Mouse (Mus musculus) CH12.LX (cell line): ENCODE measurements around the gene Cdh23. TPM values are rescaled to one million over a fixed set of nuclear protein-coding genes. Genes with fewer than 3 reads are reported as not detected.

Experiments
- DNase-seq: peaks from one replicate; pipeline ENCODE4 v3.0.0-alpha.2; 2013; ENCODE audit errors: extremely low read depth
- H3K27ac ChIP-seq: 2 replicates; pipeline ENCODE4 v1.5.1; 2012; ENCODE audit warnings: low read depth, mild to moderate bottlenecking, control low read depth, moderate library complexity; ENCODE audit not compliant: insufficient read depth
- H3K27me3 ChIP-seq: replicated peaks from 2 replicates; pipeline ENCODE3; 2012; ENCODE audit warnings: inconsistent platforms
- H3K36me3 ChIP-seq, 2 experiments: replicated peaks in 1 of 2; 2 replicates each; pipeline versions ENCODE3 to v1.6.1; 2012; ENCODE audit warnings: inconsistent platforms in 1 of 2, low read length in 1 of 2, mild to moderate bottlenecking in 1 of 2, mixed read lengths in 1 of 2, moderate library complexity in 1 of 2; ENCODE audit not compliant: control insufficient read depth in 1 of 2, insufficient read depth in 1 of 2
- H3K4me1 ChIP-seq, 2 experiments: 2 replicates each; pipeline ENCODE4 v1.6.1; 2012; ENCODE audit warnings: inconsistent platforms in 1 of 2, moderate library complexity in 1 of 2; ENCODE audit not compliant: insufficient read depth in 2 of 2, control insufficient read depth in 1 of 2
- H3K4me2 ChIP-seq: 2 replicates; pipeline ENCODE4 v1.6.1; 2012; ENCODE audit warnings: low read depth, mild to moderate bottlenecking, control low read depth; ENCODE audit not compliant: poor library complexity, insufficient read depth, severe bottlenecking
- H3K4me3 ChIP-seq, 3 experiments: fragments of 150-350 bp in 1 of 3; sonication (generic) in 1 of 3; replicated peaks in 1 of 3; 2 replicates each; pipeline versions ENCODE3 to v1.5.1; 2011 to 2012; ENCODE audit warnings: low read depth in 2 of 3, low read length in 2 of 3, mild to moderate bottlenecking in 2 of 3, moderate library complexity in 2 of 3, control low read depth in 1 of 3, improper control_type of control experiment in 1 of 3, inconsistent platforms in 1 of 3, mixed read lengths in 1 of 3; ENCODE audit not compliant: poor library complexity in 1 of 3
- H3K79me2 ChIP-seq: replicated peaks from 2 replicates; pipeline ENCODE4 v1.6.1; 2012; ENCODE audit warnings: mild to moderate bottlenecking, moderate library complexity; ENCODE audit not compliant: control insufficient read depth, poor library complexity, insufficient read depth, severe bottlenecking; ENCODE audit errors: extremely low read depth
- H3K9ac ChIP-seq: 2 replicates; pipeline ENCODE4 v1.6.1; 2012; ENCODE audit warnings: low read depth, mild to moderate bottlenecking, control low read depth, moderate library complexity; ENCODE audit not compliant: insufficient read depth
- H3K9me3 ChIP-seq: replicated peaks from 2 replicates; pipeline ENCODE3; 2012; ENCODE audit warnings: low read length, inconsistent platforms, mixed read lengths
- CHD1 ChIP-seq: IDR thresholded peaks from 2 replicates; pipeline ENCODE4 v1.6.1; 2012; ENCODE audit warnings: low read depth, low read length, improper control_type of control experiment, inconsistent platforms
- CTCF ChIP-seq, 2 experiments: IDR thresholded peaks in 1 of 2; conservative IDR thresholded peaks in 1 of 2; 2 replicates each; pipeline ENCODE4 v1.5.1; 2011 to 2012; ENCODE audit warnings: low read depth in 2 of 2, low read length in 2 of 2, improper control_type of control experiment in 1 of 2, inconsistent platforms in 1 of 2, mild to moderate bottlenecking in 1 of 2, moderate library complexity in 1 of 2
- E2F4 ChIP-seq: IDR thresholded peaks from 2 replicates; pipeline ENCODE4 v1.6.1; 2011; ENCODE audit warnings: low read depth, low read length, improper control_type of control experiment; ENCODE audit not compliant: insufficient replicate concordance
- ETS1 ChIP-seq: conservative IDR thresholded peaks from 2 replicates; pipeline ENCODE4 v1.6.1; 2012; ENCODE audit warnings: low read depth, mild to moderate bottlenecking, inconsistent platforms, low read length, improper control_type of control experiment, moderate library complexity
- JUN ChIP-seq: IDR thresholded peaks from 2 replicates; pipeline ENCODE4 v1.6.1; 2011; ENCODE audit warnings: low read depth, mild to moderate bottlenecking, low read length, improper control_type of control experiment, moderate library complexity; ENCODE audit not compliant: insufficient read depth
- MAX ChIP-seq: IDR thresholded peaks from 2 replicates; pipeline ENCODE4 v1.6.1; 2011; ENCODE audit warnings: low read length, improper control_type of control experiment
- MAZ ChIP-seq: IDR thresholded peaks from 2 replicates; pipeline ENCODE4 v1.6.1; 2012; ENCODE audit warnings: low read depth, mild to moderate bottlenecking, inconsistent platforms, low read length, improper control_type of control experiment, moderate library complexity
- MEF2A ChIP-seq: IDR thresholded peaks from 2 replicates; pipeline ENCODE4 v1.6.1; 2014; ENCODE audit warnings: low read depth, mild to moderate bottlenecking, inconsistent platforms, low read length, improper control_type of control experiment, borderline replicate concordance
- MXI1 ChIP-seq: IDR thresholded peaks from 2 replicates; pipeline ENCODE4 v1.6.1; 2011; ENCODE audit warnings: mild to moderate bottlenecking, low read depth, low read length, improper control_type of control experiment
- NRF1 ChIP-seq: IDR thresholded peaks from 2 replicates; pipeline ENCODE4 v1.6.1; 2014; ENCODE audit warnings: low read depth, mild to moderate bottlenecking, inconsistent platforms, low read length, improper control_type of control experiment, moderate library complexity
- POLR2AphosphoS2 ChIP-seq: IDR thresholded peaks from 2 replicates; pipeline ENCODE4 v1.6.1; 2011; ENCODE audit warnings: low read depth, low read length, improper control_type of control experiment
- RAD21 ChIP-seq: IDR thresholded peaks from 2 replicates; pipeline ENCODE4 v1.6.1; 2011; ENCODE audit warnings: low read depth, mild to moderate bottlenecking, low read length, improper control_type of control experiment, moderate library complexity
- RCOR1 ChIP-seq: conservative IDR thresholded peaks from 2 replicates; pipeline ENCODE4 v1.6.1; 2012; ENCODE audit warnings: low read depth, mild to moderate bottlenecking, inconsistent platforms, low read length, improper control_type of control experiment
- SIN3A ChIP-seq: IDR thresholded peaks from 2 replicates; pipeline ENCODE4 v1.6.1; 2012; ENCODE audit warnings: low read length, improper control_type of control experiment, inconsistent platforms
- USF1 ChIP-seq: IDR thresholded peaks from 2 replicates; pipeline ENCODE4 v1.6.1; 2014; ENCODE audit warnings: low read depth, mild to moderate bottlenecking, inconsistent platforms, low read length, improper control_type of control experiment
- USF2 ChIP-seq: conservative IDR thresholded peaks from 2 replicates; pipeline ENCODE4 v1.6.1; 2011; ENCODE audit warnings: low read depth, low read length, improper control_type of control experiment
- dilution Hi-C: fragments of 300-500 bp; cut with MboI; formaldehyde crosslinking; loops from 2 replicates; pipeline ENCODE4 v1.14.3; 2020; ENCODE audit warnings: low sequenced_read_pairs; ENCODE audit not compliant: extremely low pct_unique_long_range_greater_than_20kb, extremely low pct_ligation_motif_present
- in situ Hi-C: fragments of 300-500 bp; cut with MboI; formaldehyde crosslinking; loops from 3 replicates; pipeline ENCODE4 v1.14.3; 2019; ENCODE audit warnings: low sequenced_read_pairs, low pct_ligation_motif_present, low pct_unique_long_range_greater_than_20kb, mixed read lengths
- polyA plus RNA-seq: library from polyadenylated mRNA; unstranded; fragments of >175 nt; gene quantifications from 2 replicates; pipeline ENCODE4 v1.2.1, GENCODE M21; 2012; ENCODE audit warnings: low read depth; ENCODE audit not compliant: insufficient read length
- total RNA-seq, 2 experiments: library from RNA; depleted of rRNA; stranded (reverse); fragments of 300-350 nt in 1 of 2; fragments of >200 nt in 1 of 2; gene quantifications; 2 replicates each; pipeline ENCODE4 v1.2.3; 2012 to 2014

Gene Cdh23
- total and polyA plus RNA-seq, 3 experiments, result 0.20 to 0.73 (median 0.30) TPM

- H3K4me3 ChIP-seq, result no peak overlapping the region
- peaks cover 27 to 57% of the 10 kb centered on the region in 2 experiments for H3K4me1 ChIP-seq
- peak overlapping the region; percentile 17; the same call in 1 of the 2 replicates for H3K4me2 ChIP-seq
- in situ Hi-C loops, result loop anchor here (5.0 kb wide), 1 partner anchor 43 kb away; no protein-coding TSS in a partner anchor
- no peaks in the 10 kb centered on the region for H3K9me3 ChIP-seq
- H3K79me2 ChIP-seq, result no peaks in the 10 kb centered on the region
- no peak overlapping the region; the same call in 1 of the 2 replicates for H3K27ac ChIP-seq
- peaks cover 15% of the 10 kb centered on the region for H3K27me3 ChIP-seq
- no peaks in the 10 kb centered on the region for H3K36me3 ChIP-seq
- DNase-seq, result no peak
- no peak overlapping the region for H3K9ac ChIP-seq
- no peak for TF ChIP-seq MAX
- no peak for TF ChIP-seq CHD1
- no peak for TF ChIP-seq USF2
- no peak for TF ChIP-seq MAZ
- no peak for TF ChIP-seq USF1
- no peak for TF ChIP-seq RAD21
- no peak for TF ChIP-seq RCOR1
- TF ChIP-seq CTCF (conservative IDR thresholded peaks at IDR 0.05 in 1 of 2, IDR thresholded peaks at IDR 0.05 in 1 of 2; ENCODE audit: low read depth in 2 of 2, low read length in 2 of 2), result no peak
- no peak for TF ChIP-seq SIN3A
- TF ChIP-seq JUN, result no peak
- no peak for TF ChIP-seq E2F4
- TF ChIP-seq NRF1, result no peak
- TF ChIP-seq ETS1, result no peak
- dilution Hi-C loops, result no loop called here
These were observed 346.6 kb downstream of the Cdh23 start for GRCm38 (mm10) chr10:60349644-60350043.

- Histone ChIP-seq H3K79me2 (no peaks in the 10 kb centered on the region), H3K4me1 (peaks cover 27 to 57% of the 10 kb centered on the region in 2 experiments), H3K4me2 (peak overlapping the region; percentile 17; the same call in 1 of the 2 replicates), H3K36me3 (no peaks in the 10 kb centered on the region), H3K9me3 (no peaks in the 10 kb centered on the region), H3K27me3 (peaks cover 15% of the 10 kb centered on the region), H3K9ac (no peak overlapping the region), H3K27ac (no peak overlapping the region), H3K4me3 (peak overlapping the region in 1 of 3 experiments; percentile 29)
- dilution Hi-C loops, result no loop called here
- in situ Hi-C loops, result no loop called here
- no peak for DNase-seq
- TF ChIP-seq MXI1, result peak; percentile 27; the same call in 1 of the 2 replicates
- no peak for TF ChIP-seq MEF2A
- no peak for TF ChIP-seq POLR2AphosphoS2
These were observed 347.2 kb downstream of the Cdh23 start for GRCm38 (mm10) chr10:60349056-60349455.
